Mouse (Mus musculus) MEL (cell line): ENCODE results near the gene Nfia. TPM values are rescaled to one million over a fixed set of nuclear protein-coding genes. Genes with fewer than 3 reads are reported as not detected.

Experiments used
- DNase-seq: peaks from one replicate; pipeline ENCODE4 v3.0.0; 2011; ENCODE audit warnings: low read depth, low spot score
- H3K27ac ChIP-seq: 2 replicates; pipeline ENCODE4 v1.5.1; 2012; ENCODE audit warnings: low read depth, mild to moderate bottlenecking, control low read depth, low read length, moderate library complexity; ENCODE audit not compliant: control insufficient read depth
- H3K27me3 ChIP-seq, 2 experiments: fragments of 150-350 bp in 1 of 2; sonication (generic) in 1 of 2; 2 replicates each; pipeline ENCODE4 v1.6.1; 2012; ENCODE audit warnings: low read length in 2 of 2, mild to moderate bottlenecking in 2 of 2, improper control_type of control experiment in 1 of 2, moderate library complexity in 1 of 2; ENCODE audit not compliant: insufficient read depth in 2 of 2, control insufficient read depth in 1 of 2
- H3K36me3 ChIP-seq, 2 experiments: 2 replicates each; pipeline ENCODE4 v1.6.1; 2012 to 2014; ENCODE audit warnings: low read length in 2 of 2, improper control_type of control experiment in 1 of 2, inconsistent platforms in 1 of 2, mild to moderate bottlenecking in 1 of 2; ENCODE audit not compliant: insufficient read depth in 2 of 2, control insufficient read depth in 1 of 2
- H3K4me1 ChIP-seq, 2 experiments: fragments of 150-350 bp in 1 of 2; sonication (generic) in 1 of 2; 2 replicates each; pipeline ENCODE4 v1.6.1; 2012; ENCODE audit warnings: low read length in 2 of 2, improper control_type of control experiment in 1 of 2, mild to moderate bottlenecking in 1 of 2; ENCODE audit not compliant: insufficient read depth in 2 of 2, control insufficient read depth in 1 of 2
- H3K4me3 ChIP-seq, 2 experiments: fragments of 150-350 bp in 1 of 2; sonication (generic) in 1 of 2; 2 replicates each; pipeline ENCODE4 v1.5.1; 2012; ENCODE audit warnings: low read depth in 2 of 2, low read length in 2 of 2, mild to moderate bottlenecking in 2 of 2, moderate library complexity in 2 of 2, control low read depth in 1 of 2, improper control_type of control experiment in 1 of 2; ENCODE audit not compliant: control insufficient read depth in 1 of 2, insufficient read depth in 1 of 2
- H3K79me2 ChIP-seq: 2 replicates; pipeline ENCODE4 v1.6.1; 2012; ENCODE audit warnings: mild to moderate bottlenecking, low read length, moderate library complexity; ENCODE audit not compliant: control insufficient read depth, poor library complexity, insufficient read depth
- H3K9ac ChIP-seq: 2 replicates; pipeline ENCODE4 v1.6.1; 2012; ENCODE audit warnings: low read depth, mild to moderate bottlenecking, control low read depth, low read length, moderate library complexity; ENCODE audit not compliant: control insufficient read depth, poor library complexity, severe bottlenecking
- H3K9me3 ChIP-seq: fragments of 150-350 bp; sonication (generic); replicated peaks from 2 replicates; pipeline ENCODE4 v1.6.1; 2012; ENCODE audit warnings: mild to moderate bottlenecking, low read length, improper control_type of control experiment, moderate library complexity; ENCODE audit not compliant: insufficient read depth
- BHLHE40 ChIP-seq: IDR thresholded peaks from 2 replicates; pipeline ENCODE4 v1.6.1; 2012; ENCODE audit warnings: low read depth, mild to moderate bottlenecking, inconsistent platforms, low read length, improper control_type of control experiment, borderline replicate concordance
- CHD2 ChIP-seq: IDR thresholded peaks from 2 replicates; pipeline ENCODE4 v1.6.1; 2011; ENCODE audit warnings: low read length, improper control_type of control experiment
- CTCF ChIP-seq, 3 experiments: IDR thresholded peaks in 2 of 3; conservative IDR thresholded peaks in 1 of 3; 2 replicates each; pipeline ENCODE4 v1.5.1; 2011 to 2012; ENCODE audit warnings: low read length in 3 of 3, low read depth in 2 of 3, mild to moderate bottlenecking in 2 of 3, improper control_type of control experiment in 1 of 3, inconsistent platforms in 1 of 3, mixed read lengths in 1 of 3, moderate library complexity in 1 of 3; ENCODE audit not compliant: control insufficient read depth in 1 of 3, insufficient read depth in 1 of 3, poor library complexity in 1 of 3, severe bottlenecking in 1 of 3
- EP300 ChIP-seq, 2 experiments: IDR thresholded peaks; 2 replicates each; pipeline ENCODE4 v1.6.1; 2011; ENCODE audit warnings: improper control_type of control experiment in 2 of 2, low read length in 2 of 2, low read depth in 1 of 2, mild to moderate bottlenecking in 1 of 2
- ETS1 ChIP-seq: IDR thresholded peaks from 2 replicates; pipeline ENCODE4 v1.6.1; 2012; ENCODE audit warnings: low read depth, mild to moderate bottlenecking, inconsistent platforms, low read length, improper control_type of control experiment, moderate library complexity
- HCFC1 ChIP-seq: IDR thresholded peaks from 2 replicates; pipeline ENCODE4 v1.6.1; 2012; ENCODE audit warnings: low read depth, mild to moderate bottlenecking, inconsistent platforms, low read length, improper control_type of control experiment, moderate library complexity
- JUND ChIP-seq: IDR thresholded peaks from 2 replicates; pipeline ENCODE4 v1.6.1; 2011; ENCODE audit warnings: low read depth, mild to moderate bottlenecking, improper control_type of control experiment, low read length
- MAX ChIP-seq: IDR thresholded peaks from 2 replicates; pipeline ENCODE4 v1.6.1; 2011; ENCODE audit warnings: low read length, improper control_type of control experiment
- MXI1 ChIP-seq: IDR thresholded peaks from 2 replicates; pipeline ENCODE4 v1.6.1; 2011; ENCODE audit warnings: mild to moderate bottlenecking, low read depth, low read length, improper control_type of control experiment
- MYC ChIP-seq: IDR thresholded peaks from 2 replicates; pipeline ENCODE4 v1.6.1; 2011; ENCODE audit warnings: low read depth, mild to moderate bottlenecking, low read length, improper control_type of control experiment, moderate library complexity
- NELFE ChIP-seq: IDR thresholded peaks from 2 replicates; pipeline ENCODE4 v1.6.1; 2011; ENCODE audit warnings: low read depth, low read length, improper control_type of control experiment
- NRF1 ChIP-seq: IDR thresholded peaks from 2 replicates; pipeline ENCODE4 v1.6.1; 2014; ENCODE audit warnings: low read depth, mild to moderate bottlenecking, inconsistent platforms, low read length, improper control_type of control experiment, moderate library complexity; ENCODE audit not compliant: poor library complexity, insufficient read depth, severe bottlenecking
- RAD21 ChIP-seq: IDR thresholded peaks from 2 replicates; pipeline ENCODE4 v1.6.1; 2011; ENCODE audit warnings: mild to moderate bottlenecking, low read depth, low read length, improper control_type of control experiment
- SIN3A ChIP-seq: IDR thresholded peaks from 2 replicates; pipeline ENCODE4 v1.6.1; 2012; ENCODE audit warnings: low read length, improper control_type of control experiment, inconsistent platforms
- TBP ChIP-seq: IDR thresholded peaks from 2 replicates; pipeline ENCODE4 v1.8.0; 2011; ENCODE audit warnings: low read depth, low read length, improper control_type of control experiment
- TCF12 ChIP-seq: IDR thresholded peaks from 2 replicates; pipeline ENCODE4 v1.6.1; 2014; ENCODE audit warnings: low read depth, mild to moderate bottlenecking, inconsistent platforms, low read length, improper control_type of control experiment, moderate library complexity
- USF2 ChIP-seq, 2 experiments: IDR thresholded peaks; 2 replicates each; pipeline ENCODE4 v1.6.1; 2011 to 2012; ENCODE audit warnings: improper control_type of control experiment in 2 of 2, low read length in 2 of 2, borderline replicate concordance in 1 of 2, inconsistent platforms in 1 of 2, low read depth in 1 of 2, mild to moderate bottlenecking in 1 of 2; ENCODE audit not compliant: insufficient read depth in 1 of 2
- ZC3H11A ChIP-seq: IDR thresholded peaks from 2 replicates; pipeline ENCODE4 v1.6.1; 2012; ENCODE audit warnings: low read depth, mild to moderate bottlenecking, inconsistent platforms, low read length, improper control_type of control experiment
- ZMIZ1 ChIP-seq: IDR thresholded peaks from 2 replicates; pipeline ENCODE4 v1.6.1; 2012; ENCODE audit warnings: low read depth, mild to moderate bottlenecking, inconsistent platforms, low read length, improper control_type of control experiment, moderate library complexity
- ZNF384 ChIP-seq: IDR thresholded peaks from 2 replicates; pipeline ENCODE4 v1.6.1; 2012; ENCODE audit warnings: low read depth, mild to moderate bottlenecking, inconsistent platforms, low read length, improper control_type of control experiment
- polyA plus RNA-seq, 2 experiments: library from polyadenylated mRNA; stranded (reverse) in 1 of 2; unstranded in 1 of 2; fragments of >175 nt in 1 of 2; fragments of >200 nt in 1 of 2; gene quantifications; 2 replicates each; pipeline versions ENCODE4 v1.2.1 to v1.2.4; 2012; ENCODE audit warnings: low replicate concordance in 2 of 2, low read depth in 1 of 2; ENCODE audit not compliant: insufficient read length in 2 of 2, insufficient read depth in 1 of 2, missing spikeins in 1 of 2
- total RNA-seq: library from RNA; depleted of rRNA; stranded (reverse); fragments of 300-350 nt; gene quantifications from 2 replicates; pipeline ENCODE4 v1.2.3, GENCODE M21; 2012

Nfia gene
- total and polyA plus RNA-seq, 3 experiments = 10.2 to 20.5 (median 13.4) TPM

DNA sequence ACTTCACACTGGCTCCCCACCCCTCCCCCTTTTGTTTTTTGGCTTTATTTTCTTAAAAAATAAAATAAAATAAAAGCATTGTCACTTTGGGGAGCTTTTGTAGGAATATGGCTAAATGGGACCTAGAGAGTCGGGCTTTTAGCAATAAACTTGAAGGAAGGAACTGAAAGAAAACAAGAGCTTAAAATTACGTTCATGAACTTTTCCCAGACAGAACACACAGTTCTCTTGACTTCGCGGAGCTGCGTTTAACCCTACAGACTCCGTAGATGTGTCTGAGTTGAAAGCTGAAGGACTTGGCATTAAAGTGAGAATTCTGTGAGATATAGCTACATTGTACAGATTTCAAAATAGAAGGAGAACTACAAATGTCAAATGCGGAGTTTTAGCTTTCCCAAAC, 96.9 kb downstream of the Nfia start:
- no peaks in the 10 kb centered on the region for H3K27me3 ChIP-seq
- peaks cover 27% of the 10 kb centered on the region for H3K79me2 ChIP-seq
- peaks cover 0 to 8% of the 10 kb centered on the region in 2 experiments; a peak in 2 of 4 replicates for H3K4me1 ChIP-seq
- H3K4me3 ChIP-seq = no peak overlapping the region
- peaks cover 14 to 19% of the 10 kb centered on the region in 2 experiments for H3K36me3 ChIP-seq
- H3K27ac ChIP-seq = no peak overlapping the region
- H3K9ac ChIP-seq = no peak overlapping the region
- no peak for DNase-seq
- no peaks in the 10 kb centered on the region for H3K9me3 ChIP-seq
- no peak for TF ChIP-seq MAX
- no peak for TF ChIP-seq MXI1
- TF ChIP-seq EP300 (IDR thresholded peaks at IDR 0.05; ENCODE audit: low read depth in 1 of 2, low read length in 2 of 2) = no peak
- no peak for TF ChIP-seq NELFE
- TF ChIP-seq BHLHE40 = no peak
- TF ChIP-seq HCFC1 = no peak
- TF ChIP-seq TBP = no peak
- no peak for TF ChIP-seq MYC
- no peak for TF ChIP-seq ZMIZ1
- no peak for TF ChIP-seq NRF1

DNA sequence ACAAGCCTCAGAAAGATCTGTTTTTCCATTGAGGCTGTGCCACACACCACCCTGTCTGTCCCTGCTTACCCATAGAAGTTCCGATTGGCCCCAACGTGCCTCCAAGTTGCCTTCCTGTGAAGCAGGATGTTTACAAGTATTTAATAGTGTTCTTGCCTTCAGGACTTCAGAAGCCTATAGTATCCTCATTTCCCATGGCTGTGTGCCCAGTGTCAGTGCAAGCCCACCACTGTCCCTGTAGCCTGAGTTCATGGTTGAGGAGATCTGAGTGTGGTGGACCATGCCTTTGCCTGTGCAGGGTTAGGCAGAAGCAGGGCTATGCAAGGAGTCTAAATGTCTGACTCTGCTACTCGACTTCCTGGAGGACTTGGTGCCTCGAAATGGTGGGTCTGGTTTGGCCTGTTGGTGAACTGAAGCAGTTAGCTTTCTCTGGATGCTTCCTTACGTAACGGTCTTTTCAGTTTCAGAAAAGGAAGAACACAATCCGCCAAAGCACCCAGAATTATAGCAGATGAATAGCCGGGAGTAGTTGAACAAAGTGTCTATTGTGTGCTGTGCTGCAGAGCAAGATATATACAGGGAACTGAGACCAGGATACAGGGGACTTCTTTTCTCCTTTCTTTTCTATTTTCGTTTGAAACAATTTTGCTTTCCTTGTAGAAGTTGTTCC, 99.4 kb downstream of the Nfia start:
- Histone ChIP-seq H3K27ac (no peak overlapping the region), H3K9me3 (no peaks in the 10 kb centered on the region), H3K9ac (no peak overlapping the region)
- TF ChIP-seq ETS1 (no peak), JUND (no peak), ZNF384 (no peak), CTCF (IDR thresholded peaks at IDR 0.05 in 2 of 3, conservative IDR thresholded peaks at IDR 0.05 in 1 of 3; ENCODE audit: control insufficient read depth in 1 of 3, insufficient read depth in 1 of 3, low read depth in 2 of 3, low read length in 3 of 3, poor library complexity in 1 of 3, severe bottlenecking in 1 of 3) (no peak), RAD21 (no peak), MYC (no peak), SIN3A (no peak), EP300 (IDR thresholded peaks at IDR 0.05; ENCODE audit: low read depth in 1 of 2, low read length in 2 of 2) (no peak), NRF1 (no peak), TCF12 (no peak), CHD2 (no peak), ZC3H11A (no peak), USF2 (IDR thresholded peaks at IDR 0.05; ENCODE audit: borderline replicate concordance in 1 of 2, insufficient read depth in 1 of 2, low read depth in 1 of 2, low read length in 2 of 2) (no peak), NELFE (no peak)
- TF ChIP-seq, all 39 proteins: peak for 0
- peaks cover 20 to 40% of the 10 kb centered on the region in 2 experiments for H3K36me3 ChIP-seq
- no peaks in the 10 kb centered on the region for H3K27me3 ChIP-seq
- no peak for DNase-seq
- peaks cover 30% of the 10 kb centered on the region for H3K79me2 ChIP-seq
- peaks cover 15 to 16% of the 10 kb centered on the region in 2 experiments for H3K4me1 ChIP-seq
- H3K4me3 ChIP-seq = no peak overlapping the region
